Mouse (Mus musculus) heart, postnatal 0 days (tissue): ENCODE data around the gene Pik3cd. TPM values are rescaled to one million over a fixed set of nuclear protein-coding genes. Genes with fewer than 3 reads are reported as not detected.

Source experiments
- ATAC-seq: fragments of 200-750 bp; cut with Nextera tagmentation; 2 replicates; pipeline ENCODE4 v1.8.0; 2017; ENCODE audit warnings: low read depth, moderate number of reproducible peaks, moderate library complexity; ENCODE audit not compliant: insufficient read depth
- DNase-seq: peaks from one replicate; pipeline ENCODE4 v3.0.0-alpha.2; 2016; ENCODE audit warnings: low spot score
- H3K27ac ChIP-seq: fragments of 300-500 bp; sonication (generic); 2 replicates; pipeline ENCODE4 v1.5.1; 2014; ENCODE audit warnings: low read depth, mild to moderate bottlenecking
- H3K27me3 ChIP-seq: fragments of 300-500 bp; sonication (generic); 2 replicates; pipeline ENCODE4 v1.6.1; 2014; ENCODE audit warnings: low read length, mixed read lengths; ENCODE audit not compliant: control insufficient read depth, insufficient read depth
- H3K36me3 ChIP-seq: fragments of 300-500 bp; sonication (generic); replicated peaks from 2 replicates; pipeline ENCODE4 v1.6.1; 2014; ENCODE audit warnings: low read length, mixed read lengths; ENCODE audit not compliant: control insufficient read depth, insufficient read depth
- H3K4me1 ChIP-seq: fragments of 300-500 bp; sonication (generic); 2 replicates; pipeline ENCODE4 v1.6.1; 2014; ENCODE audit warnings: antibody characterized with exemption; ENCODE audit not compliant: control insufficient read depth, insufficient read depth
- H3K4me2 ChIP-seq: fragments of 300-500 bp; sonication (generic); 2 replicates; pipeline ENCODE4 v1.6.1; 2014; ENCODE audit warnings: low read depth, mild to moderate bottlenecking, low read length, moderate library complexity
- H3K4me3 ChIP-seq: fragments of 300-500 bp; sonication (generic); 2 replicates; pipeline ENCODE4 v1.5.1; 2014; ENCODE audit warnings: low read depth, low read length
- H3K9ac ChIP-seq: fragments of 300-500 bp; sonication (generic); replicated peaks from 2 replicates; pipeline ENCODE4 v1.6.1; 2014; ENCODE audit warnings: low read depth, low read length, mixed read lengths
- H3K9me3 ChIP-seq: fragments of 300-500 bp; sonication (generic); replicated peaks from 2 replicates; pipeline ENCODE4 v1.6.1; 2016; ENCODE audit warnings: low read length; ENCODE audit not compliant: control insufficient read depth
- CTCF ChIP-seq: IDR thresholded peaks from 2 replicates; pipeline ENCODE4 v1.5.1; 2016; ENCODE audit warnings: antibody characterized with exemption, control low read depth, low read depth
- EP300 ChIP-seq: IDR thresholded peaks from 2 replicates; pipeline ENCODE4 v1.6.1; 2016; ENCODE audit warnings: antibody characterized with exemption, low read depth
- WGBS: fragments of 180-500 bp; shearing (Covaris S2); extraction: QIAGEN DNeasy Blood & Tissue Kit; methylation state at CpG from one replicate; pipeline ENCODE4 v1.1.7; 2014; 5-methylcytosine and 5-hydroxymethylcytosine counted together
- polyA plus RNA-seq: library from polyadenylated mRNA; unstranded; fragments of >200 nt; fragmentation: Nextera tagmentation; extraction: Ambion mirVana; gene quantifications from 2 replicates; pipeline ENCODE4 v1.2.1, GENCODE M21; 2015
- total RNA-seq: library from RNA; depleted of rRNA; stranded (reverse); fragments of >200 nt; gene quantifications from 2 replicates; pipeline ENCODE4 v1.2.3, GENCODE M21; 2014; ENCODE audit warnings: low replicate concordance

Pik3cd gene
- total and polyA plus RNA-seq, 2 experiments from 2014 or later, result 1.3 to 14.8 TPM

DNA sequence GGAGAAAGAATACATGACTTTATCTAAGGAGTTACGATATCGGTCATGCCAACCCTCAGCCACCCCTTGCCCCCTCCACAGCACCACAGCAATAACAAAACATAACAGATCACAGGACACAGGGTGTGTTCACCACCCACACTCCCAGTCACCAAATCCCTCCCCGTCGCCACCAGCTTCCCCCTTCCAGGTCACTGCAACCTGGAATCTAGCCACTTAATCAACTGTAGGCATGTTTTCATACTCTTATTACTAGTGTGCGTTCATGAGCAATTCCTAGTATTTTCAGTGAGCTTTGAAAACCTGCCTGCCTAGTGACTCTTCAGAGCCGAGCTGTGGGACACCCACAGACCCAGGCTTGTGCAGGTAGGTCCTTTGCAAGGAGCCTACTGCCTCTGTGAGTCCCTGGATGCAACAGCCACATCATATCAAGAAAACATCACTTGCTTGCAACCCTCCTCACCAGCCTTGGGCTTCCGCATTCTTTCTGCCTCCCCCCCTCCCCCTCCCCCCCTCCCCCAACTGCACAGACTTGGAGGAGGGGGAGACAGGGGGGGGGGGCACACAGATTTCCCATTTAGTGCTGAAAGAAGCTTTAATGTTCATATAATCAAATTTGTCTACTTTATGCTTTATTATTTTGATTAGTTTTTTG lies 38.4 kb downstream of the Pik3cd start:
- no peaks in the 10 kb centered on the region for H3K9me3 ChIP-seq
- no peak overlapping the region for H3K4me3 ChIP-seq
- H3K27me3 ChIP-seq, result no peaks in the 10 kb centered on the region
- no peak overlapping the region for H3K27ac ChIP-seq
- no peak overlapping the region for H3K4me2 ChIP-seq
- no peaks in the 10 kb centered on the region for H3K4me1 ChIP-seq
- TF ChIP-seq EP300 (no peak), CTCF (no peak)
- H3K9ac ChIP-seq, result no peak overlapping the region
- H3K36me3 ChIP-seq, result no peaks in the 10 kb centered on the region
- ATAC-seq (no peak), DNase-seq (no peak)
- WGBS, result 67% methylated on average over 7 of the region's 7 CpGs

DNA sequence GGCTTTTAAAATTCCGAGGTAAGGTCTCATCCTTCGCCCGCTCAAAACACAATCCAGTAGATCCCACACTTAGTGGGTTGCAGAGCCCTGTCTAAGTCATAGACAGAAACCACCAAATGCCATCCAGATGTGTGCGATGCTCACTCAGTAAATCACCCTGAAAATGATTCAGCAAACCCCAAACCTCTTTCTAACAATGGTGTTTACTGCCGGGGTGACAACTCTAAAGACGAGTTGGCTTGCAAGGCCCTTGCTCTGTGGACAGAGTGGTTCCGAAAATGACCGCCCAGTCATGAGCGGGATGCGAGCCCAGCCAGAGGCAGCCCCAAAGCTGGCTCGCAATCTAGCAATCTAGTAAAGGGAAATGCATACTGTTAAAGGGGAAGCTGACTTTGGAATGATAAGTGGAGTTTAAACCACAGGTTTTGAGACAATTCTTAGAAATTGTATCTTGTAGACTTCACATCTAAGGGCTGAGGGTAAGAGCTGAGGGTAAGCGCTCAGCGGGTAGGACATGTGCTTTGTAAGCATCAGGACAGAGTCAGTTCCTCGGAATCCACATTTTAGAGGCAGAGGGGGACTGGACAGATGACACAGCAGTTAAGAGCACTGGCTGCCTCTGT lies 40.3 kb downstream of the Pik3cd start:
- ATAC-seq (no peak), DNase-seq (no peak)
- no peak for TF ChIP-seq EP300
- no peak for TF ChIP-seq CTCF
- no peak overlapping the region for H3K9ac ChIP-seq
- H3K4me1 ChIP-seq, result no peaks in the 10 kb centered on the region
- no peaks in the 10 kb centered on the region for H3K36me3 ChIP-seq
- H3K27ac ChIP-seq, result no peak overlapping the region
- no peak overlapping the region for H3K4me3 ChIP-seq
- H3K27me3 ChIP-seq, result no peaks in the 10 kb centered on the region
- WGBS, result 83% methylated on average over 14 of the region's 14 CpGs
- H3K4me2 ChIP-seq, result no peak overlapping the region
- no peaks in the 10 kb centered on the region for H3K9me3 ChIP-seq

DNA sequence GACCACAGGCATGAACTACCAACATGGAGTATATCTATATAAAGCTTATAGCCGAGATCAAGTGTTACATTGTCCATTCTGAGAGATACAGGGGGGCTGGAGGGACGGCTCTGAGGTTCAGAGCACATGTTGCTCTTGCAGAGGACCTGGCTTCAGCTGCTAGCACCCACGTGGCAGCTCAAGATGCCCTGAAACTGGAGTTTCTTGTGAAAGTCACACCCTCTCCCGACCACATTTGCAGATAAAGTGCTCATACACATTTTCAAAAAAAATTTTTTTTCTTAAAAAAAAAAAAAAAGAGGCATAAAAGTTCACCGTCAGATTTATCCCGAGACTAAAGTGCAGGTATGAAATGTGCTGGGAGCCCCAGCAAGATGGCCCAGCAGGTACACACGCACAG lies 41.8 kb downstream of the Pik3cd start:
- 79% methylated on average over 7 of the region's 7 CpGs for WGBS
- H3K27me3 ChIP-seq, result no peaks in the 10 kb centered on the region
- H3K9ac ChIP-seq, result no peak overlapping the region
- no peaks in the 10 kb centered on the region for H3K4me1 ChIP-seq
- no peak for DNase-seq
- no peak overlapping the region for H3K4me3 ChIP-seq
- H3K4me2 ChIP-seq, result no peak overlapping the region
- no peak overlapping the region for H3K27ac ChIP-seq
- TF ChIP-seq EP300 (no peak), CTCF (no peak)
- no peak for ATAC-seq
- H3K36me3 ChIP-seq, result no peaks in the 10 kb centered on the region
- H3K9me3 ChIP-seq, result no peaks in the 10 kb centered on the region

DNA sequence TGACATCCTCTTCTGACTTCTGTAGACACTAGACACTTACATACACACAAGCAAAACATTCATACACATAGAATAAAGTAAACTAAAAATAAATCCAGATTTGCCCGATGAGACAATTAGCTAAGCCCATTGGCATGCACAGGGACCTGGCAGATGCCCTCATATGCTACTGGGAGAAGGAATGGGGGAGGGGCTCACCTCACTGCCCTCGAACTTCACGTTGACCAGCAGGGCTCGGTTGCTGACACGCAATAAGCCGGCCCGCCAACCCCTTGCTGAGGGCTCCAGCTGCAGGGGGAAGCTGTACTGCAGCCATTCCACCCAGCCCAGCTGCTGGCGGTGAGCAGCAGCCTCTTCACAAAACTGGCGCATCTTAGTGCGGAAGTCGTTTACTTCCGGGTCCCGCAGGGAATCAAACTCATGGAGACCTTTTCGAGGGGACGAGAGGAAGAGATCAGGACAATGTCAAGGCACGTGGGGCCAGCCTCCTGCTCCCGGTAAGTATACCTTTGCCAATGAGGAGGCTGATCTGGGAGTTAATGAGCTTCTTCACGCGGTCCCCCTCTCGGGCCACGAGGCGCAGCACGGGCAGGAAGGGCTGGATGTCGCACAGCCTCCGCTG lies 42.8 kb downstream of the Pik3cd start:
- Histone ChIP-seq H3K4me3 (peak overlapping the region; percentile 7; the same call in 1 of the 2 replicates), H3K4me1 (no peaks in the 10 kb centered on the region), H3K9ac (no peak overlapping the region), H3K27ac (no peak overlapping the region), H3K9me3 (no peaks in the 10 kb centered on the region), H3K36me3 (0 out of 2 replicates have a peak, but pooled peaks cover 5% of the 10 kb centered on the region), H3K27me3 (no peaks in the 10 kb centered on the region), H3K4me2 (peak overlapping the region; percentile 27)
- WGBS, result 56% methylated on average over 25 of the region's 25 CpGs
- peak; percentile 73; the same call in 1 of the 2 replicates for ATAC-seq
- TF ChIP-seq EP300 (no peak), CTCF (no peak)
- DNase-seq, result no peak

DNA sequence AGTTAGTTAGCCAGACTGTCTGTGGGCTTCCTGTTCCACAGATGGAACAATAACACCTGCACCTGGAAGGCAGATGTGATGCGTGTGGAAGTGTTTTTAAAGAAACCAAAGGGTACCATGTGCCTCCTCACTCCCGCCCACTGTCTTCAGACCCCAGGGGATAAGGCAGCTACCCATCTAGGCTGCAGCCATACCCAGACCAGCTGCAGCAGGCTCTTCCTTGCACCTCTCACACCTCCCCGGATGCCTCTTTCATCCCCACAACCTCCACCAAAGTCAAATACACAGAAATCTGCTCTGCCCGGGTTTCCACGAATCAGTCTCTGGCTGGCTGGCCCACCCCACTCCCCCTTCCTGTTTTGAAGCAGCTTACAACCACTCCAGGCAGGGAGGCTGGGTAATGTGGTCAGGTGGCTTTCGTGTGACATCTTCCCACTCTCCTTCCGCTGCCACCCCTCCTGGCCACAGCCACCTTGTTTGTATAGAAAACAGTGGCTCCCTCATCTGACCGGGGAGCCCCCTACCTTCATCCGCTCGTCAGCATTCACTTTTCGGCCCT lies 44.4 kb downstream of the Pik3cd start:
- Histone ChIP-seq H3K9ac (no peak overlapping the region), H3K27me3 (no peaks in the 10 kb centered on the region), H3K36me3 (0 out of 2 replicates have a peak, but pooled peaks cover 5% of the 10 kb centered on the region), H3K27ac (no peak overlapping the region), H3K4me3 (no peak overlapping the region), H3K4me1 (no peaks in the 10 kb centered on the region), H3K9me3 (no peaks in the 10 kb centered on the region), H3K4me2 (no peak overlapping the region)
- DNase-seq (no peak), ATAC-seq (no peak)
- 70% methylated on average over 11 of the region's 11 CpGs for WGBS
- TF ChIP-seq CTCF (no peak), EP300 (no peak)
